Mouse (Mus musculus) megakaryocyte progenitor cell, adult 5-6 weeks (primary cell): Measurements from ENCODE around the gene Nelfe. TPM values are rescaled to one million over a fixed set of nuclear protein-coding genes. Genes with fewer than 3 reads are reported as not detected.
A peak's percentile ranks its signal among the peaks of the same experiment; 100 is the strongest.
"Not testable (repeated sequence)": the region's sequence is repeated elsewhere in the genome, so short reads cannot be mapped to it uniquely, and the experiment has no call there.

ENCODE experiments used
- ATAC-seq: replicated peaks from 2 replicates; pipeline ENCODE4 v1.8.0; 2016; ENCODE audit warnings: mild to moderate bottlenecking, moderate TSS enrichment, inconsistent platforms; ENCODE audit not compliant: poor library complexity
- total RNA-seq, 2 experiments: library from RNA; stranded (forward) in 1 of 2; stranded (reverse) in 1 of 2; fragments of 157-497, 149-512 nt in 1 of 2; fragments of 200-1000 nt in 1 of 2; gene quantifications; 2 replicates each; pipeline versions ENCODE4 v1.2.3 to v1.2.4; 2015 to 2017

Nelfe gene
- total RNA-seq (2015), result 65.8 and 70.7 TPM in 2 replicates
- 39.9 and 40.8 TPM in 2 replicates for total RNA-seq (2017)

DNA sequence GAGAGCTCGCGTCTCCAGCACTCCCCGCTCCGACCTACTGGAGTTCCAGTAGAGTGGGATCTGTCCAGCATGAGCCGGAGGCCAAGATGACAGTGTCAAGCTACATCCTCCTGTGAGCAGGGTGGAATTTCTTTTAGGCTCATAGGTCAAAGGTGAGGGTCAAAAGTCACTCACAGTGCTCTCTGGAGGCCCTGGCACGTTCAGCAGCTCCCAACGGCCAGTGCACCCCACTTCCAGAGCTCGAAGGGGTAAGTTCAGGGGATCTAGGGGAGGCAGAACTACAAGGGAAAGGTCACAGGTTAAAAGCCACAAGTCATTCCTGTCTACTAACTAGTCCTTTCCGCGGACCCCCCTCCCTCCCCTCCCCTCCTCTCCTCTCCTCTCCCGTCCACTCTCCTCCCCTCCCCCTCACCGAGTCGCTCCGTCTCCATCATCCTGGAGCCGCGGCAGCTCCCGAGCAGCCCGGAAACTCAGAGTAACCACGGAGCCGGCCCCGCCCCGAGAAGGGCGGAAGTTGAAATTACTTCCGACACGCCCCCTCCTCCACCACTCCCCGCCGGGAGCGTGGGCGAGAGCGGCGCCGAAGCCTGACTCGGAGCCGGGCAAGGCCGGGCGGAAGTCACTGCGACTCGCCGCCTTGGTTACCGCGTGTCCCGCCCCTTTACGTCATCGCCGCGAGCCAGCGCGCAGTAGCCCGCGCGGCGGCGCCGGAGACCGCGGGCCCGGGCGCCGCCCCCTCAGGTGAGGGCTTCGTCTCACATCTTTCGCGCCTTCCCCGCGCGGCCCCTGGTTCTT, at the start of gene Nelfe, which contains the start of gene Skiv2l:
Gene Nelfe (plus strand): TSS at position 670 of the 795 bp plus-strand sequence.
Gene Skiv2l (minus strand): TSS at position 489 of the 795 bp plus-strand sequence.
- ATAC-seq, result peak; percentile 98

DNA sequence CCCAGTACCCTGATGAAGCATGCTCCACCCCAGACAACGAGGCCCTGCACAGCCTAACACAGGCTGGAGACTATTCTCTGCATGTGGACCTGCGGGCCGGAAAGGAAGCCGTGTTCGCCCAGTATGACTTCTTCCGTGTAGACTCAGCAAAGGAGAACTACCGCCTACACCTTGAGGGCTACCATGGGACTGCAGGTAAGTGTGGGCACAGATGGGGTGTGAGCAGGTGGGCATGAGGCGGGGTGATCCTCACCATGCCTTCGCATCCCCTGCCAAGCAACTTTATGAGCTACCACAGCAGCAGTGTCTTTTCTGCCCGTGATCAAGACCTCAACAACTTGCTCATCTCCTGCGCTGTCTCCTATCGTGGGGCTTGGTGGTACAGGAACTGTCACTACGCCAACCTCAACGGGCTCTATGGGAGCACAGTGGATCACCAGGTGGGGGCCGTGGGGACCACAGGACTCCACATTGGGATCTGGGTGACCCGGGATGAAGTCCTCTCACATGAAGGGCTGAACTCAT, 49.3 kb upstream of the Nelfe start:
- ATAC-seq, result not testable (repeated sequence)

DNA sequence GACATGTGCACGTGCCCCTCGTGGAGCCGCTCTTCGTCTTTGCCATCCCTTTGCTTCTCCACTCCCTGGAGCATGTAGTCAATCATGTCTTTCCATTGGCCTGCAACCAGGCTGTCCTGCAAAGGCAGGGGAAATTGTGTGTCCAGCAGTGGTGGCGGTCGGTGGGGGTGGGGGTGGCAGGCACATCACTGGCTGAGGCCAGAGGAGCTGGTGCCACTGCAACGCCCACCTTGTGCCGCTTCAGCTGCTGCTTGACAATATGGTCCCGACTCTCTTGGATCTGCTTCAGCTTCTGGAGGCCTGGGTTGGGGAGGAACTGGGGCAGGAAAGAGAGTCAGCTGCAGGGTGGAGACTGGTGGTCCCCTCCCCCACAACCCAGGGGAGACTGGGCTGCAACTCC, 47.4 kb upstream of the Nelfe start:
- not testable (repeated sequence) for ATAC-seq

DNA sequence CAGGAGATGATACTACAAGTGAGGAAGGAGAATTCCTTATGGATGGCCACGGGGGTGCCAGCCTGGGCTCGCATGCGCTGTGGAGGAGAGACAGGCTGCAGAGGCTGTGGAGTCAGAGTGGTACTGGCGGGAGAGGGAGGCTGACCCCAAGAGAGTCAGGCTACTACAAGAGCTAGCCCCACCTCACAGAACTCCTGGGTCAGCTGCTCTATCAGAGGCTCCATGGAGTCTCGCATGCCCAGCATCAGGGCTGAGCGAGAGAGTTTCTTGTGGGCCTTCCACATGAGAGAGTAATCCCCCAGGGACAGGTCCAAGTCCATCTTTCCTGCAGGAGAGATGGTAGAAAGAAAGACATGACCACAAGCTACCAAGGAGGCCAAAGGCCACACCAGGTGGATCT, 46.8 kb upstream of the Nelfe start:
- ATAC-seq, result not testable (repeated sequence)

DNA sequence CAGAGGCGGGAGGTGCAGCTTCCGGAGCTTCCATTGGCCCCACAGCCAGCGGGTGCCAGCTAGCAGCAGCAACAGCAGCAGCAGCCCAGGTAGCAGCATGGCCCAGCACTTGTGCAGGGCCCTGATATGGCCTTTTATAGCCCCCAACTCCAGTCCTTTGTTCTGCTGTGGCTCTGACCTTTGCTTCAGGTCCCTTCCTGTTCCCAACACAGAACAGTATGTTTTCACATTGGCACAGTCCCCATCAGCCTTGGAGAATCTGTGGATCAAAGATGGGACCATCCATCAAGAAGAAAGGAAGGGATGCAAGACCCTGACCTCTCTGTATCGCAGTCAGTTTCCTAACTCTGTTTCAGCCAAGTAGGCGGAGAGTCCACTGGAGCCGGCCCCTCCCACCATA, 45.9 kb upstream of the Nelfe start, which contains the start of gene Cyp21a1:
Gene Cyp21a1 (minus strand): TSS at position 261 of the 400 bp plus-strand sequence.
- ATAC-seq, result not testable (repeated sequence)

DNA sequence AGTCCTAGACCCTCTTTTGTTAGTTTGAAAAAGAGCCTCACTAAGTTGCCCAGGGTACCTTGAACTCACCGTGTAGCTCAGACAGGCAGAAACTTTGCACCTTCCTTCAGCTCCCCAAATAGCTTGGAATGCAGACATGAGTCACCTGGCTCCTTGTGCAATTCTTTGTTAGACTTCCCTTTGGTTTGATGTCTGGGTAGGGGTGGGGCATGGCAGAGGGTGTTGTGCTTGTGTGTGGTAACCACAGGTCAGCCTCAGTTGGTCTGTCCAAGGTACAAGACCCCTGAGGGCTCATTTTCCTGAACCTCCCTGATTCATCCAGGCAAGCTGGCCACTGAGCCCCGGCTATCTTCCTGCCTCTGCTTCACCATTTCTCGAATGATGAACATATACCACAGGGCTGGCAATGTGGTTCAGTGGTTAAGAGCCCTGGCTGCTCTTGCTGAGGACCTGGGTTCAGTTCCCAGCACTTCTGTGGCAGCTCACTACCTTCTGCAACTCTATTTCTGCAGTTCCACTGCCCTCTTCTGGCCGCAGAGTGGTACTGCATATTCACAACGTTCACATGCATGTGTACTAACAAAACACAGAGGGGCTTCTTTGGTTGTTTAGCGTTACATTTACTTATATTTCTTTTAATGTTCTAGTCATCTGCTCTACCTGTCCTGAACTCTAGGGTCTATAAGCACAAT, 45.2 kb upstream of the Nelfe start:
- no peak for ATAC-seq

DNA sequence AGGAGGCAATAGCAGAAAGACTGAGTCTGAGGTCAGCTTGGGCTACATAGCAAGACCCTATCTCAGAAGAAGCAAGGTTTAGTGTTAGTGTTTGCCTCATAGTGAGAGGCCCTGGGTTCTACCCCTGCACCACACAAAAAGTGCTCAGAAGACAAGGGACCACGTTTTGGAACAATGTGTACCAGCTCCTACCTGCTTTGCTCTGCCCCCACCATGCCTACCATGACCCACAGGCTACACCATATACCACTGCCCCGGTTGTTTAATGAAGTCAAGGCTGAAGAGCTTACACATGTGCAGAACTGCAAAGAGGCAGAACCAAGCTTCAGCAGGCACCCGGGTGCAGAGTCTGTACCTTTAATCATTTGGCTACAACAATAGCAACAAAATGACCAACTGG, 43.0 kb upstream of the Nelfe start:
- no peak for ATAC-seq

DNA sequence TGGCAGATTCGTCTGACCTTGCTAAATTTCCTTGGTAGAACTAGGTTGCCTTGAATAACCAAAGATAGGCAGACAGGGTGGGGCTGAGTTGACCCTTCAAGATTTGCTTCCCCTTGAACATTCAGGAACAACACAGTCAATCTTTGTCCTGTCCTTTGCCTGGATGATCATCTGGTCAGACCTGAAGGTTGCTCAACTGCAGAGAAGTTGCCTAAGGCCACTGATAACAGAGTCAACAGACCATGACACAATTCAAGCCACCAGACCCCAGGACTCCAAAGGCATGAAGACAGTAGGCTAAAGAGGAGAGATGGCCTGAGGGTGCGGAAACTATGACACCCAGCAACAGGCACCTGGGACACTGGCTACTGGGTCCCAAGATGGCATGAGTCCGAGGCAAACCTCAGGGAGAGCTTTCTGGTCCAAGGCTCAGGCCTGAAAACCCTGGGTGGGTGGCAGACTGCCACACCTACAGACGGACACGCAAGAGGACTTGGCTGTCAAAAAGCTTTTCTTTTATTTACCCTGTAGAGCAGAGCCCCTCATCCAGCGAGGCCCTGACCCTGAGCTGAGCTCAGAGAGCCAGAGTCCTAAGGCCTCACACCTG, 41.5 kb upstream of the Nelfe start:
- ATAC-seq, result no peak

DNA sequence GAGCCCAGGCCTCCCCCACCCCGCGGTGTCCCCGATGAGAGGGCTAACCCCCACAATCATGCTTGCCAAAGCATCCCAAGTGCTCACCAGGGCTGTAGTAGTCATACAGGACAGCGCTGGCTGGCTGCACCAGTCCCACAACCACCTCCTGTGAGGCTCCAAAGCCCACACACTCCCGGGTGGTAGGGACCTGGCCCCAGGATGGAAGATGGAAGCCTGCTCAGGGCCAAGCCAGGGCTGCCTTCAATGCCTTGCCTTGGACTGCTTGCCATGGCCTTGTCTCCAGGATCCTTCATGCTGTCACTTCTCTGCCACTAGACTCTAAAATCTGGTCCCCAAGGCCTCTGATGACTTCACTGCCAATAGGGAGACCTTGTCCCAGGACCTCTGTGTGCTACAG, 39.8 kb upstream of the Nelfe start:
- ATAC-seq, result not testable (repeated sequence)

DNA sequence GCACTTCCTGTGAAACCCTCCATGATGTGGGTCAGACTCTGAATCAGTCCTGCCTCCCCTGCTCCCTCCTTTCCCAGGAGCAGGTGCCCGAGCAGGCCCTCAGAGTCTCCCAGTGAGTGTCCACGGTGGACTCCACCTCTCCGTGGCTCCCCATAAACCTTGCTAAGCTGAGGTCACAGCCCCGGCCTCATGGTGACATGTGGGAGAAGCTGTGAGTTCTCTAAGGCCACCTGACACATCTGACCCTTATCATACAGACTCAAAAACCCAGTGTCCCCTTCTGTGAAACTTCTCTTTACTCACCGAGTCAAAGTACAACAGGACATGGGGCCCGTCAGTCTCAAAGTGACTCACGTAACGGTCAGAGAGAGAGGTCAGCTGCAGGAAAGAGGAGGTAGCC, 39.4 kb upstream of the Nelfe start:
- not testable (repeated sequence) for ATAC-seq

DNA sequence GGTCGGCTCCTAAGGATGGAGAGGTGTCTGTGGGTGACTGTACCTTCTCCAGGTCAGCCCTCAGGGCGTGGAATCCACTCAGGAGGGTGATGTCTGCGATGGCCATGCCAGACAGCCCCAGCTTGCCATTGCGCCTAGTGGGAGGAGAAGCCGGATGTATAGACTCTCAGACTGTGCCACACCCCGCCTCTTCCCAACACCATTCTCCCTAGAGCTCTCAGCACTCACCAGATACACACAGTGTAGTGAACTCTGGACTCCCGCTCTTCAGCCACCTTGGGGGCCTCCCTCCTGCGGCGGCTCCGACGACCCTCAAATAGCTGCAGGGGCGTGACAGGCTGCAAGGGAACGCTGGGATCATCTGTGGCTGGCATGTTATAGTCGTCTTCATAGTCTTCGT, 38.9 kb upstream of the Nelfe start:
- ATAC-seq, result no peak

DNA sequence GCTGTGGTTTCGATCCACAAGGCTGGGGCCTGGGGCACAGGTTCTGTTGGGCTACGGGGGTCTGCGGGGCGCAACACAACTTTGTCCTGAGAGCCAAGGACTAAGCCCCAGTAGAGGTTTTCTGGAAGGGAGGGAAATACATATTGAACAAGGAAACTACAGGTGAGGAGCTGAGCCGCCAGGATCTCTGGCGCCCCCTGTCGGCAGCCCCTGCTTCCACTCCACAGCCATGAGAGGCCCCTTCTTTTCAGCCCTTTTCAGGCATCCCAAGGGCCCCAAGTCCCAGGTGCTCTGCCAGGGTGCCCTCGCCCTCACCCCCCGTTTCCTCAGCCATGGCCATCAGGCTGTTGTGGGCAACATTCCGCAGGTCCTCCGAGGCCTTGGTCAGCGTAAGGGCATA, 36.4 kb upstream of the Nelfe start:
- peak; percentile 44; the same call in 1 of the 2 replicates for ATAC-seq

DNA sequence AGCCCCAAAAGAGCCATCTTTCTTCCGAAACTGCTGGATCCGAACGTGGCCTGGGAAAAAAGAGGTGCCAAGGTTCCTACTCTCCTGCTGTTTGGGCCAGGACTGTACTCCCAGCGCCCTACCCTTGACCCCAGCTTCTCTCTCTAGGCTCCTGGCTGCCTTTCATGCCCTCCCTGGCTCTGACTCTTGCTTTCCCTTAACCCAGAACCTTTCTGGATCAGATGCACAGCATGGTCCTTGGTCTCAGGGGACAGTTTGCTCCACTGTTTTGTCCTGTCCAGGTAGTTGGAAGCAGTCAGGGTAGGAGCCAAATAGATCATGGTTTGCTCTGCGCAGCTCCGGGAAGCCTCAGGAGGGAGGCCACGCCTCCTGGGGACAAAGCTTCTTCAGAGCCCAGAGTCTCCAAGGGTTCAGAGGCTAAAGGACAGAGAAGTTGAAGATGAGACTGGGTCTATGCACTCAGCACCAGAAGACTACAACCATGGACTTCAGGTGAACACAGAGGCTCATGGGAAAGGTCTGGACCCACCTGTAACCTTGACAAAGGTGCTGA, 35.3 kb upstream of the Nelfe start:
- ATAC-seq, result no peak

DNA sequence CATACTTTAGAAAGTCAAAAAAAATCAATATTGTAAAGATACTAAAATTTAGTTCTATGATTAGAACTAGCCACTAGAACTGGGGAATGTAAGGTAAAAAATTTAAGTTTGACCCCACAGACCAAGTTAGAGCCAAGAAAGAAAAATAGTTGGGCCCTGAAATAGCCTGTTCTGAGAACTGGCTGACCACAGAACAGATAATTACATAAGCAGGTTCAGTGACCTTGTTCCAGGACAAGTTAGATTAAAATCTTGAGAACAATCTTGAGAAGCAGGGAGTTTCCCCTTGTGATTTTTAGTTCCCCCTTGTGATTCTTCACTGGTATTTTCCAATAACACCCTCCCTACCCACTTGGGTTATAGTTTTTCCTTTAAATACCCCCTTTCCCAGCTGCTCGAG, 19.4 kb upstream of the Nelfe start:
- ATAC-seq, result not testable (repeated sequence)

DNA sequence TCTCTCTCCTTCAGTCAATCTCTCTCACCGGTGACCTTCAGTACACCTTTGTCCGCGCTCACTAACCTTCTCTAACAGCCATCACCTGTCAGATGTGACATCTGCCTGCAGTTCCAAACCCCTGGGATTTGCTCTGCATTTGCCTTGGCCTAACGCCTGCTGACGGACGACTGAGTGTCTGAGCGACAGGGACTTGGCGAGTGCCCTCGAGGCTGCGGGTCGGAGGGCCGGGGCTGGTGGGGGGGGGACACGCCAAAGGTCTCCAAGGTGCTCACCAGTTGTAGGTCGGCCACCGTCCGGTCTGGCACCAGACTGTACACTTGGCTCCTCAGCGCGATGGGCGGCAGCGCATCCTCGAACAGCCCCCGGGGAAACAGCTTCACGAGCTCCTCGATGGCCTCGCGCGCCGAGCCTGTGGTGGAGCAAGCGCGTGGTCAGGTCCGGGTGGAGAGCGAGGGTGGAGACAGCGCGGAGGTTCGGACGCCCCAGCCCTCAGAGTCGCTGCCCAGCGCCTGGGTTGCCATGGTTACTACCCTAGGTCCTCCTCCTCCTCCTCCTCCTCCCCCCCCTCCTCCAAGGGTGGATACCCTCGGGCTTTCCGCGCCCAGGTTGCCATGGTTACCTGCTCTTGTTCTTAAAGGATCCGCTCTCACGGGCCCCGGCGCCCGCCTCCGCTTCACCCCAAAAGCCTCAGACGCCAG, 13.9 kb upstream of the Nelfe start:
- ATAC-seq, result peak; percentile 57

DNA sequence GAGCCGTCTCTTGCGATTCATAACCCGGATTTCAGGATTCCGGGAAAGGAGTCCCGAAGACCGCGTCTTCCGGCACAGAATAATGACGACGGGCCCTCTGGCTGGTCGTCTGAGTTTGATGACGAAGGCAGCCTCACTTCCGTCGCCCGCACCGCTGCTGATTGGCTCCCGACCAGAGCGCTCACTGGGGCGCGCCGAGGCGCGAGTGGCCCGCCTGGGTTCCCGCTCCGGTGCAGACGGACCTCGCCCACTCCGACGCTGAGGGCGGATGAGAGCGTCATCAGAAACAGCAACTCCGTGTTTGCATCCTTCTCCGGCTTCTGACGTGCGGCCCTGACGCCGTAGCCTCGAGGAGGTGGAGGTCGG, 13.4 kb upstream of the Nelfe start, which contains the start of the genes Stk19 and Dxo:
Gene Stk19 (minus strand): TSS at position 90 of the 366 bp plus-strand sequence.
Gene Dxo (plus strand): TSS at position 164 of the 366 bp plus-strand sequence.
- peak; percentile 98 for ATAC-seq

DNA sequence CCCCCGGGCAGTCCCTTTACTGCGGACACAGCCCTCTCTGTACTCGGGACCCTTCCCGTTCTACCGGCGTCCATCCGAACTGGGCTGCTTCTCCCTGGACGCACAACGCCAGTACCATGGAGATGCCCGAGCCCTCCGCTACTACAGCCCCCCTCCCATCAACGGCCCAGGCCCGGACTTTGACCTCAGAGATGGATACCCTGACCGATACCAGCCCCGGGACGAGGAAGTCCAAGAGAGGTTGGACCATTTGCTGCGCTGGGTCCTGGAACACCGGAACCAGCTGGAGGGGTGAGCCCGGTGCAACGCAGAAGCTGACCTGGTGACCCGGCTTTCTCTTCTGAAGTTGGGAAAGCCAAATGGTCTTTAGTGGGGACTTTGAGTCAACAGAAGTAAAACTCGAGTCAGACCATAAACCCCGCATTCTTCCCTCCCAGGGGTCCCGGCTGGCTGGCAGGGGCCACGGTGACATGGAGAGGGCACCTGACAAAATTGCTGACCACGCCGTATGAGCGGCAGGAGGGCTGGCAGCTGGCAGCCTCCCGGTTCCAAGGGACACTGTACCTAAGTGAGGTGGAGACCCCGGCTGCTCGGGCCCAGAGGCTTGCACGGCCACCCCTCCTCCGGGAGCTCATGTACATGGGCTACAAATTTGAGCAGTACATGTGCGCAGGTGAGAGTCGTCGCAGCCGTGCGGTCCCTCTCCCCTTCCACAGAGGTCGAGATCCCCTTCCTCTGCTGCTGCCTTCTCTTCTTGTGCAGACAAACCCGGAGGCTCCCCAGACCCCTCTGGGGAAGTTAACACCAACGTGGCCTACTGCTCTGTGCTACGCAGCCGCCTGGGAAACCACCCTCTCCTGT, 12.5 kb upstream of the Nelfe start:
- no peak; the same call in 1 of the 2 replicates for ATAC-seq

DNA sequence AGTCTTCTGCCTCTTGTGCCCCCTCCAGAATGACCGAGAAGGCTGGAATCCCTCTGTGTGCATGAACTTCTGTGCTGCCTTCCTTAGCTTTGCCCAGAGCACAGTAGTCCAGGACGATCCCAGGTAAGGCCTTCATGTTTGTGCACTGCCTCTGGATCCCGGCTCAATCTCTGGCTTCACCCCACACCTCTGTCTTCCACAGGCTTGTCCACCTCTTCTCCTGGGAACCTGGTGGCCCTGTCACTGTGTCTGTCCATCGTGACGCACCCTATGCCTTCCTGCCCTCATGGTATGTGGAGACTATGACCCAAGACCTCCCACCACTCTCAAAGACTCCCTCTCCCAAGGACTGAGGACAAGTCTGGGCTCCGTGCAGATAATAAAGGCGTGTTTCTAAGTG, 11.4 kb upstream of the Nelfe start:
- ATAC-seq, result no peak

DNA sequence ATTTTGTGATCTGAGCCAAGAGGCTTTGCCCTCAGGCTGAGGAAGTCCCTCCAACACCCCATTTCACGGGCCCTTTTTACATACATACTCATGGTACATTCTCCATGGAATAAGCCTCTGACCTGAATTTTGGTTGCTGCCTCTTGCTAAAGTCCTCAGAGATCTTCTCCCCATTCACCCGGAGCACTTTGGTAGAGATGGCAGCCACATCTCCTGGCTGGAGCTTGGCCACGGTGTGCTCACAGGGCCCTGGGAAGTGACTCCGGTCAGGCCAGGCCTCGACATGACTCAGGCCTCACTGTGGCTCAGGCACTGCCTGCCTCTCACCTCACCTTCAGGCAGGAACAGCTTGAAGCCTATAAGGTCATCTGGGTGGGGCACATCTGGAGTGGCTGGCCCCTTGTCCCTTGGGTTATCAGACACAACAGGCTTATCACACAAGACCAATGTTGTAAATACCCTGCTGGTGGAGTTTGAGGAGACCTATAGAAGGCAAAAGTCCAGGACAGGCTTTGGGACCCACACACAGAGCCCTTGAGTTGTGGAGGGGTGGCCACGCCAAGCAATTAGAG, 9.4 kb upstream of the Nelfe start:
- no peak for ATAC-seq
